Mouse (Mus musculus): ENCODE measurements at regions not wholly inside any gene's neighbourhood (a gene's known extent, or its start where the extent isn't known, plus 50 kb on each side); places are given as distances from the start of the nearest gene placed in this dataset.

DNA sequence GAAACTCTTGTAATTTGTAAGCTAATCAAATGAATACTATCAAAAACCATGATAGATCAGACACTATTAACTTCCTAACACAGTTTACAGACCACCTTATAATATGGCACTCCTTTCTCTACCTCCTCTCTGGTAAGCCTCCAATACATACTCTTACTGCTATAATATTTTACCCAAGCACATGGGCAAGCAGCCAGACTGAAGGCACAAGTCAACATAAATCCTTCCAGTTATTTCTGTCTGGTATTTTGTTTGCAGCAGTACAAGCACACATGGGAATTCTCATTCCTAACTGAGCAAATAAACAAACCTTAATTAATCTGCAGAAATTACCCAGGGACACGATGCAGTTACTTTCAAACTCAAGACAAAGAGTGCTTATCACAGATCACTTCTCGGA, 210.7 kb upstream of the Zc3h12c start:
- DNase-seq (ENCODE audit: low spot score) (no peak), ATAC-seq (ENCODE audit: low FRiP score, low read depth) (no peak)
- Histone ChIP-seq H3K4me2 (replicated peaks; ENCODE audit: low read depth, low read length, severe bottlenecking) (no peak overlapping the region), H3K4me1 (ENCODE audit: control insufficient read depth, insufficient read depth, low read length) (no peaks in the 10 kb centered on the region), H3K27ac (replicated peaks; ENCODE audit: low read depth, low read length) (no peak overlapping the region), H3K36me3 (ENCODE audit: control insufficient read depth, insufficient read depth, low read length) (no peaks in the 10 kb centered on the region), H3K4me3 (replicated peaks; ENCODE audit: low read length) (no peak overlapping the region), H3K27me3 (ENCODE audit: control insufficient read depth, insufficient read depth, low read length) (no peaks in the 10 kb centered on the region), H3K9ac (ENCODE audit: low read depth, low read length, severe bottlenecking) (no peak overlapping the region), H3K9me3 (ENCODE audit: control insufficient read depth, low read length) (no peaks in the 10 kb centered on the region)
- WGBS = 75% methylated on average over 2 of the region's 2 CpGs
- TF ChIP-seq POLR2A (IDR thresholded peaks at IDR 0.05; ENCODE audit: borderline replicate concordance, extremely low read depth, insufficient read depth, insufficient read length) = no peak

DNA sequence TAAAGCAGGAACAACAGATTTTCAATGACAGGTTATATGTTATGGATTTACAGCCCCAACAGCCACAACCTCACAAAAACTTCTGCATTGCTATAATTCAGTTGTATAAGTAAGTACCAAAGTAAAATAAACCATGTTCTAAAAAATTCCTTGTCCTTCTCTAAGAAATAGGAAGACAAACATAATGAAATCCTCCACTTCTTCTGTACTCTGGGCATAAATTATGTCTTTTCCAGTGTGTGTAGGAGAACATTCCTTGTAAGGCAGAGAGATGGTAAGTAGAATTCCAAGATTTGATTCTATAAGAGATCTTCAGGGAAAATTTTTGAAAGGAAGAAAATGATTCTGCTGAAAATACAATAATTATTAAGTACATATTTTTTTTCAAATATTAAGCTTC, 209.4 kb upstream of the Zc3h12c start:
- no peak overlapping the region for H3K4me3 ChIP-seq (replicated peaks; ENCODE audit: low read length)
- no peak overlapping the region for H3K9ac ChIP-seq (ENCODE audit: low read depth, low read length, severe bottlenecking)
- DNase-seq (ENCODE audit: low spot score) (no peak), ATAC-seq (ENCODE audit: low FRiP score, low read depth) (no peak)
- H3K4me1 ChIP-seq (ENCODE audit: control insufficient read depth, insufficient read depth, low read length) = no peaks in the 10 kb centered on the region
- no peaks in the 10 kb centered on the region for H3K36me3 ChIP-seq (ENCODE audit: control insufficient read depth, insufficient read depth, low read length)
- H3K4me2 ChIP-seq (replicated peaks; ENCODE audit: low read depth, low read length, severe bottlenecking) = no peak overlapping the region
- H3K27ac ChIP-seq (replicated peaks; ENCODE audit: low read depth, low read length) = no peak overlapping the region
- TF ChIP-seq POLR2A (IDR thresholded peaks at IDR 0.05; ENCODE audit: borderline replicate concordance, extremely low read depth, insufficient read depth, insufficient read length) = no peak
- H3K9me3 ChIP-seq (ENCODE audit: control insufficient read depth, low read length) = no peaks in the 10 kb centered on the region
- no peaks in the 10 kb centered on the region for H3K27me3 ChIP-seq (ENCODE audit: control insufficient read depth, insufficient read depth, low read length)

DNA sequence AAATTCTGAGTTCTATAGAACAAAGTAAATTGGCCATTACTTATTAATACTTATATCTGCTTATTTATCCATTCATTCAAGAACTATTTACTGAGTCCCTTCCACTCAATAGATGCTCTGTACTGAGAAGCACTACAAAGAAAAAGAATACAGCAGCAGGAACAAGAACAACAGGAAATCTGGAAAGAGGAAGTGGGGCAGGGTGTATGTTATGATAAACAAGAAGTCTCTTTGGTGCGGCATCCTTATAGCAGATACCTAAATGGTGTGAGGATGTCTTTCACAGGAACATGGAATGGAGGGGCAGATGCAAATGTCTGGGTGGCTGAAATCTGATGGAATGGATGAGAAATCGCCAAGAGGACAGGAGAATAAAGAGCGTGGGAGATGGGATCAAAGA, 208.5 kb upstream of the Zc3h12c start:
- no peak for DNase-seq (ENCODE audit: low spot score)
- Histone ChIP-seq H3K4me2 (replicated peaks; ENCODE audit: low read depth, low read length, severe bottlenecking) (no peak overlapping the region), H3K36me3 (ENCODE audit: control insufficient read depth, insufficient read depth, low read length) (no peaks in the 10 kb centered on the region), H3K27ac (replicated peaks; ENCODE audit: low read depth, low read length) (no peak overlapping the region), H3K4me1 (ENCODE audit: control insufficient read depth, insufficient read depth, low read length) (no peaks in the 10 kb centered on the region), H3K9ac (ENCODE audit: low read depth, low read length, severe bottlenecking) (no peak overlapping the region), H3K27me3 (ENCODE audit: control insufficient read depth, insufficient read depth, low read length) (no peaks in the 10 kb centered on the region), H3K4me3 (replicated peaks; ENCODE audit: low read length) (no peak overlapping the region), H3K9me3 (ENCODE audit: control insufficient read depth, low read length) (no peaks in the 10 kb centered on the region)
- TF ChIP-seq POLR2A (IDR thresholded peaks at IDR 0.05; ENCODE audit: borderline replicate concordance, extremely low read depth, insufficient read depth, insufficient read length) = no peak
- no peak for ATAC-seq (ENCODE audit: low FRiP score, low read depth)
- 90% methylated on average over 3 of the region's 3 CpGs for WGBS

DNA sequence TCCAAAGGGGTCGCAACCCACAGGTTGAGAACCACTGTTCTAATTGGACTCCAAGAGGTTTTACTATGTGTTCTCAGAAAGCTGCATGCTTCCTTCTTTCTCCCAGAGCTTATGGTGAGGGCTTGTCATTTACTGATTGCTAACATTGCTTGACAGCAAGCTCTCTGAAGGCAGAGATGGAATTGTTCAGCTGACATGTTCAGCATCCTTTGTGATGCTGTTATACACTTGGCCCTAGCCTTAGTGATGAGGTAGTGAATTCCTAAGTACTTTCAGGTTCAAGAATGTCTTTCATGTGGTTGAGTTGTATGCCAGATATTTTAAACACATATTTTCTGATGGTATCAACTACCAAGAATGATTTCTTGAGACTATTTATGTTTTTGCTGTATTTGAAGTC, 202.9 kb upstream of the Zc3h12c start:
- Histone ChIP-seq H3K4me2 (replicated peaks; ENCODE audit: low read depth, low read length, severe bottlenecking) (no peak overlapping the region), H3K4me3 (replicated peaks; ENCODE audit: low read length) (no peak overlapping the region), H3K9ac (ENCODE audit: low read depth, low read length, severe bottlenecking) (no peak overlapping the region), H3K9me3 (ENCODE audit: control insufficient read depth, low read length) (no peaks in the 10 kb centered on the region), H3K4me1 (ENCODE audit: control insufficient read depth, insufficient read depth, low read length) (peaks cover 2% of the 10 kb centered on the region; the same call in 1 of the 2 replicates), H3K27ac (replicated peaks; ENCODE audit: low read depth, low read length) (no peak overlapping the region), H3K36me3 (ENCODE audit: control insufficient read depth, insufficient read depth, low read length) (no peaks in the 10 kb centered on the region), H3K27me3 (ENCODE audit: control insufficient read depth, insufficient read depth, low read length) (no peaks in the 10 kb centered on the region)
- ATAC-seq (ENCODE audit: low FRiP score, low read depth) (no peak), DNase-seq (ENCODE audit: low spot score) (no peak)
- 94% methylated on average over 1 of the region's 1 CpGs for WGBS
- no peak for TF ChIP-seq POLR2A (IDR thresholded peaks at IDR 0.05; ENCODE audit: borderline replicate concordance, extremely low read depth, insufficient read depth, insufficient read length)

DNA sequence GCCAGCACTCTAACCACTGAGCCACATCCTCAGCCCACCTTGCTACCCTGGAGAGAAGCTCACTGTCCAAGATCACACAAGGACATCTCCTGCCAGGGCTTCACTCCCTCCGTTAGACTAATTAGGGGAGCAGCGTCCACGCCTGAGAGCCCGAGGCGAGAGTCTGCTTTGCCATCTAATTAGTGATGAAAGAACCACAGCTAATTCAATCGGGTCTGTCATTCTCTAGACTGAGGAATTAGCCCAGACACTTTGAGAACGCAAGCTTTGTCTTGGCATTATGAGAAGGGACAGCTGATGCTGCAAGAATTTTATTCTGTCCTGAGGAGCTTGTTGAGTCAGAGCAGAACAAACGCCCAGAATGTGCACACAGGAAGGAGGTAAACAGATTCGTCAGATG, 200.5 kb upstream of the Zc3h12c start:
- peaks cover 2% of the 10 kb centered on the region; the same call in 1 of the 2 replicates for H3K4me1 ChIP-seq (ENCODE audit: control insufficient read depth, insufficient read depth, low read length)
- no peak for TF ChIP-seq POLR2A (IDR thresholded peaks at IDR 0.05; ENCODE audit: borderline replicate concordance, extremely low read depth, insufficient read depth, insufficient read length)
- H3K4me3 ChIP-seq (replicated peaks; ENCODE audit: low read length) = no peak overlapping the region
- no peaks in the 10 kb centered on the region for H3K9me3 ChIP-seq (ENCODE audit: control insufficient read depth, low read length)
- no peak overlapping the region for H3K4me2 ChIP-seq (replicated peaks; ENCODE audit: low read depth, low read length, severe bottlenecking)
- H3K9ac ChIP-seq (ENCODE audit: low read depth, low read length, severe bottlenecking) = no peak overlapping the region
- ATAC-seq (ENCODE audit: low FRiP score, low read depth) = no peak
- WGBS = 39% methylated on average over 9 of the region's 9 CpGs
- no peak overlapping the region for H3K27ac ChIP-seq (replicated peaks; ENCODE audit: low read depth, low read length)
- H3K36me3 ChIP-seq (ENCODE audit: control insufficient read depth, insufficient read depth, low read length) = no peaks in the 10 kb centered on the region
- no peaks in the 10 kb centered on the region for H3K27me3 ChIP-seq (ENCODE audit: control insufficient read depth, insufficient read depth, low read length)
- no peak for DNase-seq (ENCODE audit: low spot score)

DNA sequence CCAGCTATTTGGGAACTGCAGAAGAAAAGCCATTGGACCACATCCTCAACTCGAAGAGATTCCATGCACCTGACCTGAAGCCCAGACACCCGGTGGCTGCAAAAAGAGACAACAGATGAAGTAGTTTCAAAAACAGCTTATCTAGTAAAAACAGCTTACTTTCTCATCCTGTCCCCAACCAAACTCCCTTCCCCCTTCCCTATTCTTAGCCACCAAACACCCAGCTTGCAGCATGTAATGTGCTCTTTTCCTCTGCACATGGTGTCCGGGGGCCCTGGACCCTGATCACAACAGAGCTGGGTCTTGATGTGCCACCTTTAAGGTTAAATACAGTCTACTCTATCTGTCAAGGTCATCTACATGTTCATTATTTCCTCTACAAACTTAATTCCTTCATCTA, 199.7 kb upstream of the Zc3h12c start:
- 94% methylated on average over 3 of the region's 3 CpGs for WGBS
- peaks cover 2% of the 10 kb centered on the region; the same call in 1 of the 2 replicates for H3K4me1 ChIP-seq (ENCODE audit: control insufficient read depth, insufficient read depth, low read length)
- H3K4me2 ChIP-seq (replicated peaks; ENCODE audit: low read depth, low read length, severe bottlenecking) = no peak overlapping the region
- ATAC-seq (ENCODE audit: low FRiP score, low read depth) (no peak), DNase-seq (ENCODE audit: low spot score) (no peak)
- no peak overlapping the region for H3K9ac ChIP-seq (ENCODE audit: low read depth, low read length, severe bottlenecking)
- H3K9me3 ChIP-seq (ENCODE audit: control insufficient read depth, low read length) = no peaks in the 10 kb centered on the region
- no peaks in the 10 kb centered on the region for H3K27me3 ChIP-seq (ENCODE audit: control insufficient read depth, insufficient read depth, low read length)
- H3K36me3 ChIP-seq (ENCODE audit: control insufficient read depth, insufficient read depth, low read length) = no peaks in the 10 kb centered on the region
- TF ChIP-seq POLR2A (IDR thresholded peaks at IDR 0.05; ENCODE audit: borderline replicate concordance, extremely low read depth, insufficient read depth, insufficient read length) = no peak
- no peak overlapping the region for H3K27ac ChIP-seq (replicated peaks; ENCODE audit: low read depth, low read length)
- no peak overlapping the region for H3K4me3 ChIP-seq (replicated peaks; ENCODE audit: low read length)

All from limb, embryonic 14.5 days (tissue).